23 mouse cellular contexts compared by ENCODE assay signal in genomic region chr3:89440691-89441090, GRCm38 (mm10). TPM values are rescaled to one million over a fixed set of nuclear protein-coding genes. Genes with fewer than 3 reads are reported as not detected.
A peak's percentile ranks its signal among the peaks of the same experiment; 100 is the strongest.
DNase-seq lines count a peak whose midpoint lies in the region; ATAC-seq and TF ChIP-seq lines count a peak whose summit lies in the region.
"Had no signal": no experiment of that assay in that cellular context is flagged by ENCODE, and none has a peak within 500 bp of the region (broad histone marks: within the 10 kb centered on the region; RNA-seq: fewer than 3 reads in every experiment).

No protein-coding gene starts in this region.

- no peak overlapping the region for H3K4me2 ChIP-seq in embryonic facial prominence, embryonic 13.5 days
- peak overlapping the region; percentile 74 for H3K4me2 ChIP-seq in myocyte (ENCODE audit: low read depth)
- H3K4me2 ChIP-seq: heart, embryonic 11.5 days; hindbrain, embryonic 14.5 days; limb, embryonic 12.5 days; liver, embryonic 15.5 days; lung, embryonic 14.5 days; stomach, embryonic 15.5 days had no signal

- H3K9me3 ChIP-seq in embryonic facial prominence, embryonic 13.5 days: no peaks in the 10 kb centered on the region
- H3K9me3 ChIP-seq in embryonic facial prominence, embryonic 10.5 days: no peaks in the 10 kb centered on the region
- H3K9me3 ChIP-seq: limb, embryonic 12.5 days; liver, embryonic 15.5 days; stomach, embryonic 15.5 days had no signal

- 90% methylated on average over 2 of the region's 2 CpGs for WGBS in embryonic facial prominence, embryonic 13.5 days
- 93% methylated on average over 2 of the region's 2 CpGs for WGBS in embryonic facial prominence, embryonic 10.5 days

- H3K36me3 ChIP-seq in embryonic facial prominence, embryonic 13.5 days: peaks cover 16% of the 10 kb centered on the region; the same call in 1 of the 2 replicates
- peaks cover 37% of the 10 kb centered on the region for H3K36me3 ChIP-seq in embryonic facial prominence, embryonic 10.5 days (replicated peaks)
- H3K36me3 ChIP-seq in myocyte (ENCODE audit: control insufficient read depth, insufficient read depth): peaks cover 8% of the 10 kb centered on the region
- H3K36me3 ChIP-seq: stomach, embryonic 15.5 days had no signal

- 0 out of 2 replicates have a peak overlapping the region, but pooled peaks have one; percentile 16 for H3K9ac ChIP-seq in embryonic facial prominence, embryonic 13.5 days
- H3K9ac ChIP-seq: hindbrain, embryonic 14.5 days; limb, embryonic 12.5 days; liver, embryonic 15.5 days; lung, embryonic 14.5 days; stomach, embryonic 15.5 days had no signal

- H3K4me1 ChIP-seq in embryonic facial prominence, embryonic 13.5 days: peaks cover 12% of the 10 kb centered on the region
- peaks cover 23% of the 10 kb centered on the region for H3K4me1 ChIP-seq in embryonic facial prominence, embryonic 10.5 days

- no peaks in the 10 kb centered on the region for H3K27me3 ChIP-seq in embryonic facial prominence, embryonic 13.5 days
- no peaks in the 10 kb centered on the region for H3K27me3 ChIP-seq in embryonic facial prominence, embryonic 10.5 days (replicated peaks; ENCODE audit: low read depth, poor library complexity, severe bottlenecking)
- no peaks in the 10 kb centered on the region for H3K27me3 ChIP-seq in myocyte (ENCODE audit: control insufficient read depth, insufficient read depth, insufficient read length)
- H3K27me3 ChIP-seq: limb, embryonic 12.5 days; liver, embryonic 15.5 days; stomach, embryonic 15.5 days had no signal

- no peak for TF ChIP-seq POLR2A in myocyte (IDR thresholded peaks at IDR 0.05; ENCODE audit: insufficient read length, low read depth)

- H3K27ac ChIP-seq in embryonic facial prominence, embryonic 13.5 days: no peak overlapping the region
- H3K27ac ChIP-seq in embryonic facial prominence, embryonic 10.5 days (replicated peaks): no peak overlapping the region
- H3K27ac ChIP-seq: hindbrain, embryonic 14.5 days; limb, embryonic 12.5 days; liver, embryonic 15.5 days; stomach, embryonic 15.5 days had no signal

- DNase-seq in embryonic facial prominence, embryonic 10.5 days (ENCODE audit: low spot score): no peak
- peak; percentile 70 for DNase-seq in adrenal gland, postnatal 25 days
- DNase-seq in gastrocnemius, adult 8-10 months (ENCODE audit: low spot score in 2 of 2): peak; percentile 71 to 82
- no peak for DNase-seq in layer of hippocampus, postnatal 10 days (ENCODE audit: low spot score in 2 of 2)
- DNase-seq in right cerebral cortex, postnatal 10 days (ENCODE audit: low spot score in 2 of 2): no peak
- DNase-seq: cerebellum, adult 2 months; embryo, embryonic 11 days; kidney, adult 9 months; kidney, postnatal 10 days; lung, embryonic 14.5 days; lung, postnatal 14 days; midbrain, embryonic 14.5 days had no signal

- H3K4me3 ChIP-seq in embryonic facial prominence, embryonic 13.5 days: no peak overlapping the region
- no peak overlapping the region for H3K4me3 ChIP-seq in embryonic facial prominence, embryonic 10.5 days
- no peak overlapping the region for H3K4me3 ChIP-seq in myocyte
- H3K4me3 ChIP-seq: erythroblast, embryonic 14.5 days; limb, embryonic 12.5 days; liver, embryonic 15.5 days; stomach, embryonic 15.5 days had no signal

- no peak for ATAC-seq in embryonic facial prominence, embryonic 13.5 days (ENCODE audit: insufficient number of reproducible peaks, insufficient read depth, low FRiP score, low TSS enrichment, low read depth)
- ATAC-seq: CD4-positive, CD25-positive, alpha-beta regulatory T cell, adult 4 months; forebrain, embryonic 16.5 days; intestine, postnatal 0 days had no signal

- no peak overlapping the region for H3ac ChIP-seq in myocyte (ENCODE audit: control insufficient read depth, insufficient read length)

- peaks cover 15% of the 10 kb centered on the region for H3K79me2 ChIP-seq in myocyte (ENCODE audit: control insufficient read depth, insufficient read depth)

TF ChIP-seq in myocyte, 11 proteins besides CTCF, POLR2A, EP300 and RAD21:
- peak in 1 of 3 experiments; percentile 29 for TF ChIP-seq MYOD1 (IDR thresholded peaks at IDR 0.05; ENCODE audit: control insufficient read depth in 1 of 3, insufficient read length in 2 of 3, low read depth in 2 of 3)
- TF ChIP-seq POLR2AphosphoS2 (IDR thresholded peaks at IDR 0.05; ENCODE audit: insufficient read length, low read depth): peak; percentile 48
- TF ChIP-seq TCF12 (IDR thresholded peaks at IDR 0.05; ENCODE audit: insufficient read depth, poor library complexity, severe bottlenecking): no peak
TF ChIP-seq in myocyte: peak in this region for 2.

RNA-seq across cellular contexts. Expression of gene Pbxip1, which starts 4.2 kb away (rescaled TPM):
- 25.2 and 27.7 TPM in 2 replicates for polyA plus RNA-seq in embryonic facial prominence, embryonic 13.5 days (2015; fragmentation: Nextera tagmentation; extraction: Ambion mirVana)
- polyA plus RNA-seq in embryonic facial prominence, embryonic 10.5 days (2016; fragmentation: Nextera tagmentation; extraction: Ambion mirVana): 17.5 and 20.1 TPM in 2 replicates
- 37.9 and 51.1 TPM in 2 replicates for total RNA-seq in adrenal gland, postnatal 25 days (2021)
- total RNA-seq in gastrocnemius, adult 8-10 months (2022): 100 to 1,000 TPM; 248 to 302 (median 260) TPM
- polyA plus RNA-seq in myocyte (2012; fragmentation: generic; extraction: Trizol): 159 TPM
- total RNA-seq in layer of hippocampus, postnatal 10 days (2021): 10 to 100 TPM; 43.3 to 45.2 TPM

RNA-seq across cellular contexts. Expression of gene Pygo2, which starts 10.7 kb away (rescaled TPM):
- 47.8 and 50.5 TPM in 2 replicates for polyA plus RNA-seq in embryonic facial prominence, embryonic 13.5 days (2015; fragmentation: Nextera tagmentation; extraction: Ambion mirVana)
- 47.4 and 48.9 TPM in 2 replicates for polyA plus RNA-seq in embryonic facial prominence, embryonic 10.5 days (2016; fragmentation: Nextera tagmentation; extraction: Ambion mirVana)
- 38.6 and 46.8 TPM in 2 replicates for total RNA-seq in adrenal gland, postnatal 25 days (2021)
- total RNA-seq in gastrocnemius, adult 8-10 months (2022): 10 to 100 TPM in 3 of 4 experiments, 1 to 10 TPM in 1; 9.2 to 12.3 (median 10.1) TPM
- 58.5 TPM for polyA plus RNA-seq in myocyte (2012; fragmentation: generic; extraction: Trizol)
- total RNA-seq in layer of hippocampus, postnatal 10 days (2021): 10 to 100 TPM; 48.5 to 52.3 TPM

RNA-seq across cellular contexts. Expression of gene Pmvk, which starts 13.7 kb away (rescaled TPM):
- 49.3 and 57.5 TPM in 2 replicates for polyA plus RNA-seq in embryonic facial prominence, embryonic 13.5 days (2015; fragmentation: Nextera tagmentation; extraction: Ambion mirVana)
- 66.4 and 67.6 TPM in 2 replicates for polyA plus RNA-seq in embryonic facial prominence, embryonic 10.5 days (2016; fragmentation: Nextera tagmentation; extraction: Ambion mirVana)
- 31.7 and 53.8 TPM in 2 replicates for total RNA-seq in adrenal gland, postnatal 25 days (2021)
- 1 to 10 TPM; 4.8 to 8.6 (median 6.6) TPM for total RNA-seq in gastrocnemius, adult 8-10 months (2022)
- polyA plus RNA-seq in myocyte (2012; fragmentation: generic; extraction: Trizol): 67.9 TPM
- total RNA-seq in layer of hippocampus, postnatal 10 days (2021): 10 to 100 TPM; 44.0 to 46.9 TPM

RNA-seq across cellular contexts. Expression of gene Shc1, which starts 22.4 kb away (rescaled TPM):
- polyA plus RNA-seq in embryonic facial prominence, embryonic 13.5 days (2015; fragmentation: Nextera tagmentation; extraction: Ambion mirVana): 91.4 and 93.3 TPM in 2 replicates
- polyA plus RNA-seq in embryonic facial prominence, embryonic 10.5 days (2016; fragmentation: Nextera tagmentation; extraction: Ambion mirVana): 82.0 and 82.1 TPM in 2 replicates
- total RNA-seq in adrenal gland, postnatal 25 days (2021): 74.4 and 101 TPM in 2 replicates
- total RNA-seq in gastrocnemius, adult 8-10 months (2022): 10 to 100 TPM; 14.1 to 20.6 (median 17.7) TPM
- 95.5 TPM for polyA plus RNA-seq in myocyte (2012; fragmentation: generic; extraction: Trizol)
- total RNA-seq in layer of hippocampus, postnatal 10 days (2021): 10 to 100 TPM; 14.7 to 15.1 TPM

RNA-seq across cellular contexts. Expression of gene Cks1b, which starts 22.5 kb away (rescaled TPM):
- 513 and 525 TPM in 2 replicates for polyA plus RNA-seq in embryonic facial prominence, embryonic 13.5 days (2015; fragmentation: Nextera tagmentation; extraction: Ambion mirVana)
- polyA plus RNA-seq in embryonic facial prominence, embryonic 10.5 days (2016; fragmentation: Nextera tagmentation; extraction: Ambion mirVana): 786 and 805 TPM in 2 replicates
- total RNA-seq in adrenal gland, postnatal 25 days (2021): 24.8 and 26.2 TPM in 2 replicates
- total RNA-seq in gastrocnemius, adult 8-10 months (2022): 1 to 10 TPM; 2.3 to 3.4 (median 2.6) TPM
- polyA plus RNA-seq in myocyte (2012; fragmentation: generic; extraction: Trizol): 113 TPM
- 10 to 100 TPM in 1 of 2 experiments, 1 to 10 TPM in 1; 9.8 to 10.9 TPM for total RNA-seq in layer of hippocampus, postnatal 10 days (2021)

Comparison
In these comparisons a context has a peak if more than half of its experiments do, and no peak if none do; other contexts are left out.
1. DNase-seq: peak in adrenal gland, postnatal 25 days (single experiment) and gastrocnemius, adult 8-10 months (2 of 2); none in embryonic facial prominence, embryonic 10.5 days (single experiment), layer of hippocampus, postnatal 10 days (0 of 2) and right cerebral cortex, postnatal 10 days (0 of 2).